Mouse (Mus musculus) myocyte (in vitro differentiated cells): ENCODE measurements at regions not wholly inside any gene's neighbourhood (a gene's known extent, or its start where the extent isn't known, plus 50 kb on each side); places are given as distances from the start of the nearest gene placed in this dataset.

Source experiments
- MAX ChIP-seq: IDR thresholded peaks from one replicate; pipeline ENCODE4 v1.6.1; 2011; ENCODE audit warnings: low read depth, mild to moderate bottlenecking, control low read depth
- MYOD1 ChIP-seq, 3 experiments: IDR thresholded peaks; one replicate each; pipeline ENCODE4 v1.6.1; 2011; ENCODE audit warnings: control low read depth in 2 of 3, low read depth in 2 of 3, mild to moderate bottlenecking in 2 of 3, moderate library complexity in 1 of 3; ENCODE audit not compliant: insufficient read length in 2 of 3, control insufficient read depth in 1 of 3
- MYOG ChIP-seq, 3 experiments: IDR thresholded peaks; one replicate each; pipeline ENCODE4 v1.6.1; 2011; ENCODE audit warnings: control low read depth in 2 of 3, low read depth in 2 of 3, mild to moderate bottlenecking in 2 of 3; ENCODE audit not compliant: insufficient read length in 2 of 3, control insufficient read depth in 1 of 3, insufficient read depth in 1 of 3
- POLR2A ChIP-seq: IDR thresholded peaks from one replicate; pipeline ENCODE4 v1.6.1; 2011; ENCODE audit warnings: low read depth, mild to moderate bottlenecking, control low read depth, moderate library complexity; ENCODE audit not compliant: insufficient read length

DNA sequence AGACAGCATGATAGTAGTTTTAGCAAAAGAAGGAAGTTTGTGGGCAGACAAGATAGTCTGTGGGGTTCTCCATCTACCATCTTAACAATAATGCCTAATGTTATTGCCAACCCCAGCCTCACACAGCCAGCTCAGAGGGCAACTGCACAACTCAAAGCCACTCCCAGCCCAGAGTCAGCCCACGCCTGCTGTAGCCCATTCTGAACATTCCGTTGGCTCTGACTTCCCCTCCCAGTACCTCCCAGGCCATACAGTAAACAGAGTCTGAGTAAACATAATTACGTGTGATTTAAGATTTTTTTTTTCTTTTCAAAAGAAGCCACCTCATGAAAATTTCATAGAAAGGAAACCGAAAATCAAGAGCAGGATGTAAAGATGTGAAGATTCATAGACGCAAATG is 222.3 kb upstream of the Jarid2 start:
- TF ChIP-seq POLR2A (no peak), MAX (no peak), MYOG (IDR thresholded peaks at IDR 0.05; ENCODE audit: control insufficient read depth in 1 of 3, insufficient read depth in 1 of 3, insufficient read length in 2 of 3, low read depth in 2 of 3) (no peak), MYOD1 (IDR thresholded peaks at IDR 0.05; ENCODE audit: control insufficient read depth in 1 of 3, insufficient read length in 2 of 3, low read depth in 2 of 3) (no peak)
